Mouse (Mus musculus) forebrain, embryonic 13.5 days (tissue): Measurements from ENCODE around the gene Fbxl22. TPM values are rescaled to one million over a fixed set of nuclear protein-coding genes. Genes with fewer than 3 reads are reported as not detected.

Experiments used
- ATAC-seq: fragments of 200-750 bp; cut with Nextera tagmentation; 2 replicates; pipeline ENCODE4 v1.8.0; 2017
- H3K27ac ChIP-seq: fragments of 300-500 bp; sonication (generic); 2 replicates; pipeline ENCODE4 v1.5.1; 2015; ENCODE audit warnings: inconsistent platforms, mild to moderate bottlenecking, moderate library complexity
- H3K27me3 ChIP-seq: fragments of 300-500 bp; sonication (generic); 2 replicates; pipeline ENCODE4 v1.6.1; 2015; ENCODE audit warnings: mild to moderate bottlenecking, inconsistent platforms
- H3K36me3 ChIP-seq: fragments of 300-500 bp; sonication (generic); 2 replicates; pipeline ENCODE4 v1.6.1; 2015; ENCODE audit warnings: mild to moderate bottlenecking, inconsistent platforms; ENCODE audit not compliant: poor library complexity, severe bottlenecking
- H3K4me1 ChIP-seq: fragments of 300-500 bp; sonication (generic); 2 replicates; pipeline ENCODE4 v1.6.1; 2015; ENCODE audit warnings: inconsistent platforms
- H3K4me2 ChIP-seq: fragments of 300-500 bp; sonication (generic); 2 replicates; pipeline ENCODE4 v1.6.1; 2015; ENCODE audit warnings: inconsistent platforms, mild to moderate bottlenecking, moderate library complexity
- H3K4me3 ChIP-seq: fragments of 300-500 bp; sonication (generic); 2 replicates; pipeline ENCODE4 v1.5.1; 2015; ENCODE audit warnings: mild to moderate bottlenecking, inconsistent platforms
- H3K9ac ChIP-seq: fragments of 300-500 bp; sonication (generic); 2 replicates; pipeline ENCODE4 v1.6.1; 2015; ENCODE audit warnings: mild to moderate bottlenecking, inconsistent platforms
- H3K9me3 ChIP-seq: fragments of 300-500 bp; sonication (generic); replicated peaks from 2 replicates; pipeline ENCODE4 v1.6.1; 2016; ENCODE audit warnings: inconsistent platforms
- WGBS: fragments of 180-500 bp; shearing (Covaris S2); methylation state at CpG from one replicate; pipeline ENCODE4 v1.1.7; 2015; 5-methylcytosine and 5-hydroxymethylcytosine counted together
- polyA plus RNA-seq: library from polyadenylated mRNA; unstranded; fragments of >200 nt; fragmentation: Nextera tagmentation; extraction: Ambion mirVana; gene quantifications from 2 replicates; pipeline ENCODE4 v1.2.1, GENCODE M21; 2015

Gene Fbxl22
- 2.5 and 2.6 TPM in 2 replicates for polyA plus RNA-seq

GRCm38 (mm10) chr9:66514256-66514770 lies at the start of gene Fbxl22:
Gene Fbxl22, minus strand, starts transcription at chr9:66514593.
- Histone ChIP-seq H3K9me3 (no peaks in the 10 kb centered on the region), H3K9ac (no peak within 1 kb of the TSS), H3K4me2 (no peak within 1 kb of the TSS), H3K4me3 (no peak within 1 kb of the TSS), H3K27ac (peak within 1 kb of the TSS; percentile 97; the same call in 1 of the 2 replicates), H3K4me1 (peaks cover 38% of the 10 kb centered on the region), H3K36me3 (peaks cover 61% of the 10 kb centered on the region), H3K27me3 (no peaks in the 10 kb centered on the region)
- no peak for ATAC-seq
- WGBS, result 74% methylated on average over 17 of the region's 17 CpGs

DNA sequence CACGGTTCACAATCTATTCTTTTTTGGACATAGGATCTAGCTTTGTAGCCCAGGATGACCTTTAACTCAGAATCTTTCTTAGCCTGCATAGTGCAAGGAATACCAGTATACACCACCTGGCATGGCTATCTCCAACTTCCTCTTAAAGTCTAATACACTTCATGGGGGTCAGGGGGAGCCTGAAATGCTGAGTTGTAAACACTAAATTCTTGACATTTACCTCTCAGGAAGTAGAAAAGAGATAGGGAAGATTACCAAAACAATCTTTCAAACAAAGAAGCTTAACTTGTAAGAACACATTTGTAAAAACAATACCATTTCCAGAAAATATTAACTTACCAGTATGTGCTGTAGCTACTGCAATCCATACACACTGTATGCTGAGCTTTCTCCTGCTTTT lies 47.8 kb upstream of the Fbxl22 start:
- Histone ChIP-seq H3K4me1 (peaks cover 16% of the 10 kb centered on the region), H3K9ac (no peak overlapping the region), H3K27me3 (no peaks in the 10 kb centered on the region), H3K9me3 (no peaks in the 10 kb centered on the region), H3K4me2 (no peak overlapping the region), H3K4me3 (no peak overlapping the region), H3K36me3 (peaks cover 3% of the 10 kb centered on the region; the same call in 1 of the 2 replicates), H3K27ac (no peak overlapping the region)
- ATAC-seq, result no peak
- WGBS, result 90% methylated on average over 1 of the region's 1 CpGs

DNA sequence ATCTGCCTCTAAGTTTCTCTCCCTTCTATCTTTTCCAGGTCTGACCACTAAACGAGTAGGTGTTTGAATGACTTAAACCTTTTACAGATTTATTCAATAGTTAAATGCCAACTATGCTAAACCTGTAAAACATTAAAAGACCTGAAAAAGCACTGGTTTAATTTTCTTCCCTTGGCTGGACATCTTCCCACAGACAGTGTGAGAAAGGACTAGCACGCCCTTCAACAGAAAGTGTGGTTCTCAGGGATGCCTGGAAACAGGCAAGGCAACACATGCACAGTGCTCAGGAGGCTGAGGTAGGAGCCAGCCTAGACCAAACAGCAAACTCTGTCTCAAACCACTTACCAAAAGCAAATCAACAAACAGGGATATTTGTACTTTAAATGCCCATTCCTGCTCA lies 47.1 kb upstream of the Fbxl22 start:
- no peak for ATAC-seq

GRCm38 (mm10) chr9:66560728-66561127 lies 46.3 kb upstream of the Fbxl22 start:
- Histone ChIP-seq H3K27me3 (no peaks in the 10 kb centered on the region), H3K4me3 (no peak overlapping the region), H3K4me1 (peaks cover 16% of the 10 kb centered on the region), H3K4me2 (no peak overlapping the region), H3K9me3 (no peaks in the 10 kb centered on the region), H3K9ac (no peak overlapping the region), H3K36me3 (peaks cover 3% of the 10 kb centered on the region; the same call in 1 of the 2 replicates), H3K27ac (peak overlapping the region; percentile 37)
- ATAC-seq, result no peak
- WGBS, result 83% methylated on average over 1 of the region's 1 CpGs

More for the DNA sequence above, 47.1 kb upstream of the Fbxl22 start:
- Histone ChIP-seq H3K27ac (no peak overlapping the region), H3K9ac (no peak overlapping the region), H3K4me3 (no peak overlapping the region), H3K4me2 (no peak overlapping the region), H3K36me3 (peaks cover 3% of the 10 kb centered on the region; the same call in 1 of the 2 replicates), H3K9me3 (no peaks in the 10 kb centered on the region), H3K4me1 (peaks cover 16% of the 10 kb centered on the region), H3K27me3 (no peaks in the 10 kb centered on the region)
- WGBS, result 80% methylated on average over 2 of the region's 2 CpGs

DNA sequence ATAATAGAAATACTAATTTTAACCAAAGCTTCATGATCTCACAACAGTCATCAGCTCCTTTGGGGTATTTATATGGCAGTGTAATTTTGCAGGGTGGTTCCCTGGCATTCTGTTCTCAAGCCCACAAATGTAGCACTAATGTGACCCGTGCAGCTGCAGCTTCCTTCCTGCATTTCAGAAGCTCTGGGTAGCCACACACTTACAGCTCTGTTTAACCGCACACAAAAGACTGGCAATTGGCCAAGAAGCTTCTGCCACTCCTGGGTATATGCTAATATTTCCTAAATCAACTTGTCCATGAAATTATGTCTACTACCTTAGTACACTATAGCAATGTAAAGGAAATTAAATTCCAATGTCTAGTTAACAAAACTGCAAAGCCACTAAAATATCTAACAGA lies 45.9 kb upstream of the Fbxl22 start:
- no peak overlapping the region for H3K9ac ChIP-seq
- H3K27ac ChIP-seq, result peak overlapping the region; percentile 74
- H3K4me2 ChIP-seq, result no peak overlapping the region
- ATAC-seq, result peak; percentile 76
- 11% methylated on average over 2 of the region's 2 CpGs for WGBS
- H3K4me1 ChIP-seq, result peaks cover 16% of the 10 kb centered on the region
- H3K27me3 ChIP-seq, result no peaks in the 10 kb centered on the region
- H3K9me3 ChIP-seq, result no peaks in the 10 kb centered on the region
- no peak overlapping the region for H3K4me3 ChIP-seq
- peaks cover 3% of the 10 kb centered on the region; the same call in 1 of the 2 replicates for H3K36me3 ChIP-seq

- Histone ChIP-seq H3K4me3 (no peak overlapping the region), H3K9me3 (no peaks in the 10 kb centered on the region), H3K4me1 (peaks cover 16% of the 10 kb centered on the region), H3K9ac (no peak overlapping the region), H3K36me3 (peaks cover 9% of the 10 kb centered on the region), H3K27me3 (no peaks in the 10 kb centered on the region), H3K27ac (no peak overlapping the region), H3K4me2 (no peak overlapping the region)
- ATAC-seq, result no peak
- 100% methylated on average over 4 of the region's 4 CpGs for WGBS
These were observed 44.6 kb upstream of the Fbxl22 start for GRCm38 (mm10) chr9:66558971-66559370.

DNA sequence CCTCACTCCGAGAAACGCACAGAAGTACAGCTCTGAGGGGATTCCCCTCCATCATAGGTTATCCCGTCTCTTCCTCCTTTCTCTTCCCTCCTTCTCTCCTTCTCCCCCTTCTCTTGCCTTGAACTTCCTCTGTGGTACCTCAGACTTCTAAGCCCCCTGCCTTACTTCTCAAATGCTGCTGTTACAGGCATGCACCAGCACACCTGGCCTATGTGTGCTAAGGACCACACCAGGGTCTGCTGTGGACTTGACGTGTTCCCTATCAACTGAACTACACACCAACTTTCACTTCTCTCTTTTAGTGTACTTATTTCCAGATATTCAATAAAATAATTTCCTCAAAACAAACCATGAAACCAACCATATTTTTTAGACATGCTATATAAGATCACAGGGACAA lies 28.4 kb upstream of the Fbxl22 start:
- Histone ChIP-seq H3K4me1 (peaks cover 2% of the 10 kb centered on the region), H3K27me3 (no peaks in the 10 kb centered on the region), H3K9ac (no peak overlapping the region), H3K27ac (no peak overlapping the region), H3K9me3 (no peaks in the 10 kb centered on the region), H3K4me2 (no peak overlapping the region), H3K4me3 (no peak overlapping the region), H3K36me3 (peaks cover 73% of the 10 kb centered on the region)
- no peak for ATAC-seq
- WGBS, result 84% methylated on average over 4 of the region's 4 CpGs

DNA sequence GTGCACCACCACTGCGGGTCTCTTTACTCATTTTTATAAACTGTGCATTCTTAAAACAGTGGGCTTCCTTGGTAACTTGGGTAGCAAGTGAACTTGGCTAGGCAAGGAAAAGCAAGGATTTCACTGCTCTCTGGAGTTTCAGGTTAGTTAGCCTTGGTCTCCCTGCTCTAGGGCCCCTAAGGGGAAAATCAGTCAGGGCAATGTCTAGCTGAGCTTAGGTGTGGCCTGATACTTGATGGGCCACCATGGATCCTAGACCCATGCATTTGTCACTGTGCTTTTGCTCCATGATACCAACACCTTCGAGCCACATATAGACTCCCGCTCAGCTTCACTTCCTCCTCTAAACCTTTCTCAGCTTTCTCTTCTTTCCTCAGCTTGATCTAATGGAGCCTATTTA lies 7.2 kb upstream of the Fbxl22 start:
- Histone ChIP-seq H3K27me3 (no peaks in the 10 kb centered on the region), H3K4me3 (no peak overlapping the region), H3K36me3 (peaks cover 96% of the 10 kb centered on the region), H3K4me2 (no peak overlapping the region), H3K4me1 (peaks cover 3% of the 10 kb centered on the region; the same call in 1 of the 2 replicates), H3K9me3 (no peaks in the 10 kb centered on the region), H3K27ac (no peak overlapping the region), H3K9ac (no peak overlapping the region)
- WGBS, result 98% methylated on average over 3 of the region's 3 CpGs
- no peak for ATAC-seq

- WGBS, result 93% methylated on average over 4 of the region's 4 CpGs
- Histone ChIP-seq H3K9ac (no peak overlapping the region), H3K36me3 (peaks cover 94% of the 10 kb centered on the region), H3K27me3 (no peaks in the 10 kb centered on the region), H3K9me3 (no peaks in the 10 kb centered on the region), H3K4me2 (no peak overlapping the region), H3K27ac (no peak overlapping the region), H3K4me1 (peaks cover 3% of the 10 kb centered on the region; the same call in 1 of the 2 replicates), H3K4me3 (no peak overlapping the region)
- no peak for ATAC-seq
These were observed 5.9 kb upstream of the Fbxl22 start for GRCm38 (mm10) chr9:66520299-66520698.

DNA sequence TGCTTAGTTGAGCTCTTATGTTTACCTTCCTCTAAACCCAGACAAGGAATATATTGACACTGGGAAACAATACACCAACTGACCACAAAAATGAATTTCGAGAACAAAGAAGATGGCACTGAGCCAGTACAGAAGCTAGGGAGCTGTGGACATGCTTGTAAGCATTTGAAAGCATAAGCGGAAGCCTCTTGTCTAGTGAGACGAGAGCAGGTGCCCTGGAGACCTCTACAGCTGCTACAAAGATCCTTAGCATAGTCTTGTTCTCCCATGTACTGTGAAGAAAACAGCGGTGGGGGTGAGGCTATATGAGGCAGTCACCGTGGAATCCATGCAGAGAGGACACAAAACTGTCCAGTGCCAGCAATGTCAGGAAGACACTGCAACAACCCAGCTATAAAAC lies 4.5 kb upstream of the Fbxl22 start:
- Histone ChIP-seq H3K4me3 (no peak overlapping the region), H3K27ac (peak overlapping the region; percentile 42; the same call in 1 of the 2 replicates), H3K9ac (no peak overlapping the region), H3K4me1 (peaks cover 7% of the 10 kb centered on the region; the same call in 1 of the 2 replicates), H3K27me3 (no peaks in the 10 kb centered on the region), H3K9me3 (no peaks in the 10 kb centered on the region), H3K4me2 (no peak overlapping the region), H3K36me3 (peaks cover 97% of the 10 kb centered on the region)
- 63% methylated on average over 5 of the region's 5 CpGs for WGBS
- ATAC-seq, result no peak

GRCm38 (mm10) chr9:66518251-66518650 lies 3.9 kb upstream of the Fbxl22 start:
- Histone ChIP-seq H3K36me3 (peaks cover 93% of the 10 kb centered on the region), H3K27ac (no peak overlapping the region), H3K9ac (no peak overlapping the region), H3K27me3 (no peaks in the 10 kb centered on the region), H3K9me3 (no peaks in the 10 kb centered on the region), H3K4me2 (no peak overlapping the region), H3K4me3 (no peak overlapping the region), H3K4me1 (peaks cover 12% of the 10 kb centered on the region; the same call in 1 of the 2 replicates)
- no peak for ATAC-seq
- WGBS, result 93% methylated on average over 5 of the region's 5 CpGs

DNA sequence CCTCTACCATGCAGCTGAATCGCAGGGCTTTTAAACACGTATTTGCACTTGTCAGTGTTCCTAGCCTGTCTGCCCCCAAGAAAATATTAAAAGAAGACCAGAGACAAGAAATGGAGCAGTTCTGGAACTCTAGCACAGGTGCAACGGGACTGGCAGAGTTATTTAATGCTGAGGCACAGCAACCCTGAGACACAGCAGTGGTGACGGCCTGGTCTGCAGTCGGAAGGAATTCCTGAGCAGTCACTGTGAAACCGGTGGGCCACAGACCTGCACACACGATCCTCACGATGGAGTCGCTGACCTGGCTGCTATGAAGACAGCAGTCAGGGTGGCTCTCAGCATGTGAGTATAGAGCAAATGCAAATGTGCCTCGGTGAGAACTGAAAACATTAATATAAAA lies 3.4 kb upstream of the Fbxl22 start:
- H3K36me3 ChIP-seq, result peaks cover 87% of the 10 kb centered on the region
- no peak overlapping the region for H3K27ac ChIP-seq
- 92% methylated on average over 10 of the region's 10 CpGs for WGBS
- H3K9me3 ChIP-seq, result no peaks in the 10 kb centered on the region
- no peaks in the 10 kb centered on the region for H3K27me3 ChIP-seq
- no peak overlapping the region for H3K4me3 ChIP-seq
- peaks cover 17% of the 10 kb centered on the region; the same call in 1 of the 2 replicates for H3K4me1 ChIP-seq
- ATAC-seq, result no peak
- H3K9ac ChIP-seq, result no peak overlapping the region
- no peak overlapping the region for H3K4me2 ChIP-seq
